Mouse (Mus musculus): ENCODE data around the gene Nyap1.

Nyap1 gene

GRCm38 (mm10) chr5:137746282-137746850 is 5.0 kb upstream of the Nyap1 start:
- in situ Hi-C loops (cut with MboI, MseI): loop anchor here (10.0 kb wide), 1 partner anchor 682 kb away; no protein-coding TSS in a partner anchor

- in situ Hi-C loops (cut with MboI, MseI): loop anchor here (10.0 kb wide), 1 partner anchor 681 kb away; no protein-coding TSS in a partner anchor
These were observed 4.1 kb upstream of the Nyap1 start, which contains the start of gene Tsc22d4 for GRCm38 (mm10) chr5:137745214-137746171. Tsc22d4 (plus strand) TSS chr5:137745730.

- in situ Hi-C loops (cut with MboI, MseI): loop anchor here (10.0 kb wide), 1 partner anchor 679 kb away; no protein-coding TSS in a partner anchor
These were observed 2.8 kb upstream of the Nyap1 start for GRCm38 (mm10) chr5:137744197-137744596.

DNA sequence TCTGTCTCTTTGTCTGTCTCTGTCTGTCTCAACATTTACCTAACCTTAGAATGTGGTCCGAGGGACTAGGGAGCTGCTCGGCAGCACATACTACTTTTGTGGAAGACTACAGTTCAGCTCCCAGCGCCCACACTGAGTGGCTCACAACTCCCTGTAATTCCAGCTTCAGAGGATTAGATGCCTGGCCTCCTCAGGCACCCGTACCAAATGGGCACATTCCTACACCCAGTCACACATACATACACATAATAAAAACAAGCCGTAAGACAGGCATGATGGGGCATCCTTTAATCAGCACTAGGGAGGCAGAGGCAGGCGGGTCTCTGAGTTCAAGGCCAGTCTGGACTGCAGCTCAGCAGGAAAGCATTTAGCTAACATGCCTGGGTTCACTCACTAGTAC is 1.4 kb upstream of the Nyap1 start:
- in situ Hi-C loops (cut with MboI, MseI): loop anchor here (10.0 kb wide), 1 partner anchor 678 kb away; no protein-coding TSS in a partner anchor

- in situ Hi-C loops (cut with MboI, MseI): loop anchor here (10.0 kb wide), 1 partner anchor 677 kb away; no protein-coding TSS in a partner anchor
These were observed 641 bp upstream of the Nyap1 start for GRCm38 (mm10) chr5:137742048-137742447.

DNA sequence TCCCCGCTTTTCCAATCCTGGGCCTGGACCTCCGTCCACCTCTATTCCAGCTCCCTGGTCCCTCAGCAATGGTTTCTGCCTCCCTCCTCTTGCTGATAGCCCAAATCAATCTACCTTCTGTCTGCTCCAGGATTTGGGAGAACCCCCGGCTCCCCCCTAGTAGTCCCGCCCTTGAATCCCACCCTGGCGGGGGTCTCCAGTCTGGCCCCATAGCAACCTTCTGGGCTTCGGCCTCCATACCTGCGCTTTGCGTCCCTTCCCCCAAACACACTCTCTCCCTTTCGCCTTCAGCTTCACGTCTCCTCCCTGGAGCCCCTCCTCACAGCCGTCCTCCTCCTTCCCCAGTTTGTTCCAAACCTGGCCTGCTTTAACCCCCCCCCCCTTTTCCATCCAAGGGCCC is 901 bp downstream of the Nyap1 start:
- in situ Hi-C loops (cut with MboI, MseI): loop anchor here (10.0 kb wide), 1 partner anchor 676 kb away; no protein-coding TSS in a partner anchor

DNA sequence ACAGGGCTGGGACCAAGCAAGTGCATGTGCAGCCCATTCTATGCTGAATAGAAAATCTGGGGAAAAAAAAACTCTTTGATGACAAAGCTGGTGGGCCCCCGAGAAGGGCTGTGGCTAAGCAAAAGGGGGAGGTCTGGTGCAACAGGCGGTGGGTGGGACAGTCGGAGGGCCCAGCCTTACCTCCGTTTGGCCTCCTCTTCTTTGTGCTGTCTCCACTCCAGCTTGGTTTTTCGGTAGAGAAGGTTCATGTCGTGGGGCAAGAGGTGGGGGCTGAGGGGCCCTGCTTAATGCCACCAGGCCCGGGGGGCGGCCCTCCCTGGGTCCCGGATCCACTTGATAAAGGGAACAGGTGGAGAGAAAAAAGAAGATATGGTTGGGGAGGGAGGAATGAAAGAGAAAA is 1.9 kb downstream of the Nyap1 start:
- in situ Hi-C loops (cut with MboI, MseI): no loop called here

- in situ Hi-C loops (cut with MboI, MseI): no loop called here
These were observed 2.9 kb downstream of the Nyap1 start for GRCm38 (mm10) chr5:137738516-137738915.

GRCm38 (mm10) chr5:137737400-137737940 is 3.9 kb downstream of the Nyap1 start:
- in situ Hi-C loops (cut with MboI, MseI): no loop called here

GRCm38 (mm10) chr5:137734289-137735061 is 6.9 kb downstream of the Nyap1 start:
- in situ Hi-C loops (cut with MboI, MseI): no loop called here

DNA sequence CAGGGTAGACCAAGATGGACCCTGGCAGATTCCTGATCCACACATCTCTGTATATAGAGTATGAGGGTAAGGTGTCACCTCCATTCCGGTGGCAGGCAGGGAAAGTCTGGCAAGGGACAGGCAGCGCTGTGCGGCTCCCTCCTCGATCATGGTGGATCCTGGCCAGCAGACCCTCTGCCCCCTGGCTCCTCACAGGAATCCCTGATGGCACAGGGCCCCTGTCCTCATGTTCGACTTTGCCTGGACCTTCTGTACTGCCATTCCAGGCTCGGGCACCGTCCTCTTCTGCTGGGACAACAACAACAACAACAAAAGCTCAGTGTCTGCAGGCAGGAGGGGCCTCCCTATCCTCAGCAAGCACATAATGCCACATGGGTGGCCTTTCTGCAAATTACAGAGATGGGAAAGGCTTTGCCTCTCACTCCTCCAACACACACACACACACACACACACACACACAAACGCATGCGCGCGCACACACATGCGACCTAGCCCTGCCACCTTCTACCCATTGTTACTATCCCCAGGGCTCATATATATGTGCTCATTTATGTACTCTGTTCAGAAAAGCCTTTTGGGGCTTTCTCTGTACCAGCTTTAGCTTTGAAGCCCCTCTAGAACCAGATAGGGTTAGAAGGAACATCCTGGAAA is 7.6 kb downstream of the Nyap1 start:
- in situ Hi-C loops (cut with MboI, MseI): no loop called here

GRCm38 (mm10) chr5:137726767-137727166 is 14.6 kb downstream of the Nyap1 start:
- in situ Hi-C loops (cut with MboI, MseI): loop anchor here (10.0 kb wide), 1 partner anchor 1282 kb away; no protein-coding TSS in a partner anchor

GRCm38 (mm10) chr5:137723840-137724239 is 17.6 kb downstream of the Nyap1 start:
- in situ Hi-C loops (cut with MboI, MseI): loop anchor here (10.0 kb wide), 1 partner anchor 1279 kb away; no protein-coding TSS in a partner anchor

DNA sequence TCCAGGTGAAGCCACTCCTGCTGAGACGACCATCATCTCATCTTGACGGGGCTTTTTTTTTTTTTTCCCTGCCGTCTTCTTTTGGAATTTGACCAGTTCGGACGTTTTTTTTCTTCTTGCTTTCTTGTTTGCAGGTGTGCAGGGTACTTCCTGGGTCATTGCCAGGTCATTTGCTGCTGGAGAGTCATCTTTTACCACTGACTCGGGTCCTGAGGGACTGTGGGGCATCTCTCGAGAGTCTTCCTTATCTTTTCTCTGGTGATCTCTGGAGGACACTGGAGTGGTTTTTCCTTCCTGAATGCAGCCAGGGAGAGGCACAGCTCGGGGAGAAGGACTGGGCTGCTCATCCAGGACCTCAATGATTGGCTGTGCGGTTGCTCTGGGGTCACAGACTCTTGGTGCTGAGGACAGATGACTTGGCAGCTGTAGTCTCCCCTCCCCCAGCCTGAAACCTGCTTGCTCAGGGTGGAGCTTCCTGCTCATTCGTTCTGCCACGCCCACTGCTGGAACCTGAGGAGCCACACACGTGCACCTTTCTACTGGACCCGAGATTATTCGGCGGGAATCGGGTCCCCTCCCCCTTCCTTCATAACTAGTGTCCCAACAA is 20.7 kb downstream of the Nyap1 start:
- in situ Hi-C loops (cut with MboI, MseI): loop anchor here (10.0 kb wide), 1 partner anchor 1276 kb away; no protein-coding TSS in a partner anchor

DNA sequence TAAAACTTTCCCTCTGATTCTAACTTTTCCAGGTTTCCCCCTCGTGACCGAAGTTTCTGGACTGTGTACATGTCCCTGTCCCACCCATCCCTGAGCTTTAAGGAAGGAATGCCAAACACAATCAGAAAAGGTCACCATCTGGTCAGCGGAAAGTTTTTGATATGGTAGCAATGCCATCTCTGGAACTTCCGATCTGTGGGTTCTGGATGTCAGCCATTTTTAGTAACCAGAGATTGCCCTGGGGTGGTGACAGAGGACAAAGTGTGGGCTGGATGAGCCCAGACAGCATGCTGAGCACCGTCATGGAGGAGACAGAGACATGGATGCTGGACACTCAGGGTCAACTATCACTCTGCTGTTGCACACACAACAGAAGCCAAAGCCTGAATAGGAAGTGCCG is 22.3 kb downstream of the Nyap1 start:
- in situ Hi-C loops (cut with MboI, MseI): no loop called here

DNA sequence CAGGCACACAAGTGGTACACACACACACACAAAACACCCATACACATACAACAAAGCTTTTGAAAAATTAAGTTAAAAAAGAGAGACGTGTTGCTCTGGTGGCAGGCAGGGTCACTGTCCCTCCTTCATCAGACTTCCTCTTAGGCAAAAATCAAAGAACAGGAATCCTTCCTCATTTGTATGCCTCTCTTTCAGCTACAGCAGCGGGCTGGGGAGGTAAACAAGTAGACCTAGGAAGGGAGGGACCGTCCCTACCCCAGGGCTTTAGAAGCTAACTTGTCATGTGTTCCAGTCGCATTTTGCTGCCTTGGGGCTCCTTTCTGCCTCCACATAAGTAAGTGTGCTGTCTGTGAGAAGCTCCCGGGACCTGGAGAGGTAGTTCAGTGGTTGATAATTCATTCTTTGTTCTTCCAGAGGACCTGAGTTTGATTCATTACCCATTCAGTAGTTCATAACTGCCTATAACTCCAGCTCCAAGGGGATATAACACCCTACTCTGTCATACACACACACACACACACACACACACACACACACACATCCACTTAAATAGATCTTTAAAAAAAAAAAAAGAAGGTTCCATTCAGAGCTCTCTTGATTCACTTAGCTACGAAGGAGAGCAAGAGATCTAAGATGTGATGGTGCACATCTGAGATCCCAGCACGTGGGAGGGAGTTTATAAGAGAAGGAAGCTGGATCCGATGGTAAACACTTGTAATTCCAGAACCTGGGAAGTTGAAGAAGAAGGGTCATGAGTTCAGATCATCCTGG is 23.2 kb downstream of the Nyap1 start:
- in situ Hi-C loops (cut with MboI, MseI): no loop called here

DNA sequence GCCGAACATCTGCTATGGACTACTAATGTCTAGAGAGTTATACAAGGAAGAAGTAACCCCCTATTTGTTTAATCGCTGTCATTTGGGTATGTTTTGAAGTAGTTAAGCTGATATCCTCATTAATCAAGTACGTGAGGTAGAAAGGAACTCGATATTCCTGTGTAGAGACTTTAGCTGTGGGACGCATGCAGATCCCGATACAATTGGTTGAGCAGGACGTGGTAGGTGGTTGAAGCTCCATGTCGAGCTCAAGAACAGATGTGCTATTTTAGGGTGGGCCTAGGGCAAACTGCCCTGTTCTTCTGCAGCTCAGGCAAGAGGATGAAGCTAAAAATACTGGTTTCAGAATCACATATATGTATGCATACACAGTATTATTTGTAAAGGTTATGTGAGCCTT is 25.7 kb downstream of the Nyap1 start:
- in situ Hi-C loops (cut with MboI, MseI): no loop called here

GRCm38 (mm10) chr5:137713454-137713853 is 28.0 kb downstream of the Nyap1 start:
- in situ Hi-C loops (cut with MboI, MseI): no loop called here

- in situ Hi-C loops (cut with MboI, MseI): no loop called here
These were observed 34.3 kb downstream of the Nyap1 start for GRCm38 (mm10) chr5:137706913-137707633.
